Mouse (Mus musculus) kidney, postnatal 25 days (tissue): ENCODE measurements around the gene Ly6g6f.
A peak's percentile ranks its signal among the peaks of the same experiment; 100 is the strongest.

Source experiments
- DNase-seq, 2 experiments: peaks; one replicate each; pipeline ENCODE4 v3.0.0; 2021; ENCODE audit warnings: mixed read lengths in 2 of 2

Gene Ly6g6f

DNA sequence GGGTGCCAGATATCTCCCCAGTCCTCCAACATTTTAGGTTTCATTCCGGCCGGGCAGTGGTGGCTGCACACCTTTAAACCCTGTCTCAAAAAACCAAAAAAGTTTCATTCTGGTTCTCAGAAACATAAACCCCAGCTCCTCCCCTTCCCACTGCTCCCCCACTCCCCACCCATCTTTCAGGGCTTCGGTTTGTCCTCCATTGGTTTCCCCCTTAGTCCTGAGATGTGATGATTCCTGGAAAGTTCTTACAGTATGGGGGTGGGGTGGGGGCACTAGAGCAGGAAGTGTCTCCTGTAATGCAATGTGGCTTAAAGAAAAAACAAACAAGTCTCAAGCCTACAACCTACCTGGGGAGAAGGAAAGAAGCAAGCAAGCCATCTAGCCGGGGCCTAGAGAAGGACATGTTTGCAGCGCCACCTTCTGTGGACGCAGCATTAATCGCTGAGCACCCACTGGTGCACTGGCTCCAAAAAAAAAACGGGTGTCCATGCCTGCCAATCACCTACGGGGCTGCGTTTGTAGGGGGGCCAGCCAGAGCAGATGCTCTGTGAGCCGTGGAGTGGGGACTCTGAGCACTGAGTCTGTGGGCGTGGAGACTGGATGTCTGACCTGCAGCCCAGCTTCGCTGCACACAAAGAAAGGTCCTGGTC lies 20.5 kb upstream of the Ly6g6f start:
- peak; percentile 61 to 76 for DNase-seq

DNA sequence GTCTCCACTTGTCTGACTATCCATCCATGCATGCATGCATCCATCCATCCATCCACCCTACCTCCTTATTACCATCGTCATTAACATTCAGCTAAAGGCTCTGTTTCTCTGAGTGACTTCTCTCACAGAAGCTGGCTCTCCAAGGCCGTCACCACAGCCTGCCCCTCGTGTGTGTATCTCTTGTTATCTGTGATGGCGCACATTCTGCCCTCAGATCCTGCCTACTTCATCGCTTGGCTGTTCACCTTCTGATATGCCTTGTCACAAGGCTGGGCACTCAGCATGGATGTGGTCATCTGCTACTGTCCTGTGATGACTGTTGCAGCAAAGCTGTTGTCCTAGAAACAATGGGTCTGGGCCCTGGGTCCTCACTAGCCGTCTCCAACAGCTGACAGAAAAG lies 19.3 kb upstream of the Ly6g6f start:
- DNase-seq = no peak

- DNase-seq = no peak
Observed at GRCm38 (mm10) chr17:35104079-35104478, 18.7 kb upstream of the Ly6g6f start.

DNA sequence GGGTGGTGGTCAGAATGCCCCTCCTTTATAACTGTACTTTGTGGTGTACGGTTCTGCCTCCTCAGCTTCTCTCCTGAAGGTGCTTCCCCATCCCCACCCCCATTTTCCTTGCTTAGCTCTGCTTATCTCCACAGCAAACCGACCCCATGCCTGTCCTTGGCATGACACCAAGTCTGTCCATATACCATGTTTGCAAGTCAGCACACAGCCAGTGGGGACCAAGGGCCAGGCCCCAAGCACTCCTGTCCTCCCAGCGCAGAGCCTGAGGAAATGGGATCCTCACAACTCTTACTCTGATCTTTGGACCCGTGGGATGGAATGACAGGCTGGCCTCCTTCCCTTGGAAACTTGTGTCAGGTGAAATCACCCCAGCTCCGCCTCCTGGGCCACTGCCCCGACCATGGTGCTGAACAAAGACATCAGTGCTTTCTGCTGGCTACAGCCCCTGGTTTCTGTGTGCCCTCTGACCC lies 17.8 kb upstream of the Ly6g6f start:
- peak; percentile 79 to 90 for DNase-seq

DNA sequence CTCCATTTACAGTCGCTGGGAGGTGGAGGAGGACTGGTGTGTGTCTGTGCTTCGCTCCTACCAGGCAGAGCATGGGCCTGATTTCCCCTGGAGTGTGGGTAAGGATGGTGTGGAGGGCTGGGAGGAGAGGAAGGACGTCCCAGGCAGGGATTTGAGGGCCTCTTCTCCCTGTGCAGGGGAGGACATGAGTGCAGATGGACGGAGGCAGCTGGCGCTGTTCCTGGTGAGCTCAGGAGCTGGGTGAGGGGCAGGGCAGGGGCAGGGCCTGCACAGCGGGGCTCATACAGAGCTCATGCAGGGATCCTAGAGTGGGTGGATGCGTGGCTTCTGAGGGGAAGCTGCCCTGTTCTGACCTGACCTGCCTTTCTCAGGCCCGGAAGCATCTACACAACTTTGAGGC lies 16.9 kb upstream of the Ly6g6f start:
- no peak for DNase-seq

DNA sequence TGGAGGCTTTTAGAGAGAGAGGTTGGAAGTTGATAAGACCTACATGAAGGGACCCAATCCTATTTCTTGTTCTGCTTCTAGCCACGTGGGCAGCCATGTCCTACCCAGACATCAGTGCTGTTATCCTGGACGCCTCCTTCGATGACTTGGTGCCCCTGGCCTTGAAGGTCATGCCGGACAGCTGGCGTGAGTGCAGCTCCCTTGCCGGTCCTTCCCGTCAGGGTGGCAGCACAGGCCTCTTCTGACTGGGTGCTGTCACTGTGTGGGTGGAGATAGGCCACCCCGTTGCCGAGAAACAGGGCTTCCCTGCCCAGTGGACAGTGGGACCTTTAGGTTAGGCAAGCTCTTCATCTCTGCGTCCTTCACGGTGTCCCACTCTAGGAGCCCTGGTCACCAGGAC lies 15.8 kb upstream of the Ly6g6f start:
- no peak for DNase-seq

GRCm38 (mm10) chr17:35100196-35100765 lies 14.9 kb upstream of the Ly6g6f start:
- peak in 1 of 2 experiments; percentile 76 for DNase-seq

GRCm38 (mm10) chr17:35097164-35097655 lies 11.8 kb upstream of the Ly6g6f start:
- peak; percentile 42 to 53 for DNase-seq

DNA sequence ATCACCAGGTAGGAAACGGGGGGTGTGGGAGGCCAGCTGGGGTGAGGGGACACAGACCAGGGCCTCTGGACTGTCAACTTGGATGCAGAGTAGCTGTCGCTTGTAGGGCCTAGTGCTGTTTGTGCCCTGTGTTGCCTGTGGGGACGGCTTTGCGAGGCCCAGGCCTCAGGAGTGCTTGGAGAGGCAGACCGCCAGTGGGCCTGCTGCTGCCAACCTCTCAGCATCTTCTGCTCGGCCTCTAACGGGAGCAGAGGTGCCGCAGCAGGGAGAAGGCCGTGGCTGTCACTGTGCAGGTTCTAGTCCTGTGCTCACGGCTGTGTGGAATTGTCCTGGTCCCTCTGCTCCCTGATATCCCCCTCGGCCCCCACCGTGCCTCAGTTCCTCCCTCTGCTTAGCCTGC lies 11.2 kb upstream of the Ly6g6f start:
- DNase-seq = no peak

DNA sequence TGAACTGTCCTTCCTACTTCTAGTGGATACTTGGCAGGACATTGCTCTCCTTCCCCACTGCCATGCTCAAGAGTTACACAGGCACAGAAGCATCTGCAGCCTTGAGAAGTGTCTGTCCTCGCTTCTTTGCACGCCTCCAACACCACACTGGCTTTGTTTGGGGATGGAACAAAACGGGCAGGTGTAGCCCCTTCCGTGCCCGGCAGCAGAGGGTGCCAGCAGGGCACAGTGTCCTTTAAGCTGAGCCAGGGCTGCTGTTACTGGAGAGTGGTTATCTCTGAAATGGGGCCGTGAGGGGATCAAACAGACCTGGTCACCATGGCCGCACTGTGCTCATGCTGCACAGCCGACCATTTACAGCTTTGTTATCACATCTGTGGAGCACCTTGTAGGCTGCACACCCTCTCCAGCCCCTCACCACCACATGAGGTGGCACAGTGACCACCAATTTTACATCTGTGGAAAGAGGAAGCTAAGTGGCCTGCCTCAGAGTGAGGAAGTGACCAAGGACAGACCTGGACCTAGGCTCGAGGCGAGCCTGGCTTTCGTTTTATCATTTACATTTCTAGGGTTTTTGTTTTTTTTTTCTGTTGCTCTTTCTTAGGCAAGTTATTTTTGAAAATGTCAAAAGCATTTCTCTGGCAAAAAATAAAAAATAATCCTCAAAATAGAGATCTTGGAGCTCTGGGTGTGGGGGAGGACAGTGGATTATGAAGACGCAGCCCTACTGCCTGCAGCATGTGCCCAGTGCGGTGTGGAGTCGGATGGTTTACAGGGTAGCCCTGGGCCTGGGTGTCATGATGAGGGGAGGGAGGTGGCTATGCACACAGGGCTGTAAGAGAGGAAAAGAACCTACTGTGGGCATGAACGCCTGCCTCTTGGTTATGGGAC lies 9.3 kb upstream of the Ly6g6f start:
- DNase-seq = no peak

- DNase-seq = no peak
Observed at GRCm38 (mm10) chr17:35092403-35093198, 7.2 kb upstream of the Ly6g6f start.

- no peak for DNase-seq
Observed at GRCm38 (mm10) chr17:35090166-35090932, 4.9 kb upstream of the Ly6g6f start.

DNA sequence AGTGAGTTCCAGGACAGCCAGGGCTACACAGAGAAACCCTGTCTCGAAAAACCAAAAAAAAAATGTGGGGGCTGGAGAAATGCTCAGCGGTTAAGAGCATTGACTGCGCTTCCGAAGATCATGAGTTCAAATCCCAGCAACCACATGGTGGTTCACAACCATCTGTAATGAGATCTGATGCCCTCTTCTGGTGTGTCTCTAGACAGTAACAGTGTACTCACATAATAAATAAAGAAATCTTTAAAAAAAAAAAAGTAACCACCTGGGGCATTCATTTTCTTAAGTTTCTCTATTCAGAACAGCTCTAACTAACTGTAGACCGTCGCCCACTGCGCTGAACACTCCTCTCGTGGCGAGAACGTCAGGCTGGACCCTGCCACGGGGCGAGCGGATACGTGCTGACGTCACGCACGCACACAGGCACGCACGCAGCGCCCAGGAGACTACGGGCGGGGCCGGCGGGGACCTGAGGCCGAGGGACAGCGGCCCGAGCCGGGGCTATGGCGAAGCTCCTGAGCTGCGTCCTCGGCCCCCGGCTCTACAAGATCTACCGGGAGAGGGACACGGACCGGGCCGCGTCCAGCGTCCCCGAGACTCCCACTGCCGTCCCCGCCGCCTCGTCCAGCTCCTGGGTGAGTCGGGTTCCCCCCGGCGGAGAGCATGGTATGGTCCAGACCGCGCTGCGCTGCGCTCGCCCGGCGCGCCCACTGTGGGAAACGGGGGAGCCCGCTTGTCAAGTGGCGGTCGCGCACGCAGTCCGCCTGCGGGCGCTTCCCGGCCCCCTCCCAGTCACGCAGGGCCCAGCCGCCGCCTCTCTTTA lies 3.6 kb upstream of the Ly6g6f start, which contains the start of gene Abhd16a:
TSS of gene Abhd16a (plus strand) at position 439 of the 820 bp plus-strand sequence.
- peak; percentile 95 to 98 for DNase-seq

DNA sequence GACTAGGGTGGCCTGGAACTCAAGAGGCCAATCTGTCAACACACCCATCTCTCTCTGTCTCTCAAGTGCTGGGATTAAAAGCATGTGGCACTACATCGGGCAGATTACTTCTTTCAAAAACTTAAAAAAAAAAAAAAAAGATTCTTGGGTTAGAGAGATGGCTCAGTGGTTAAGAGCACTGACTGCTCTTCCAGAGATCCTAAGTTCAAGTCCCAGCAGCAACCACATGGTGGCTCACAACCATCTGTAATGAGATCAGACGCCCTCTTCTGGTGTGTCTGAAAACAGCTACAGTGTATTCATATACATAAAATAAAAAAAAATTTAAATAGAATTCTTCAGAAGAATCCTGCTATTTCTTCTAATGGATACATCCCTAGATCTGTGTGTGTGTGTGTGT lies 2.7 kb upstream of the Ly6g6f start:
- DNase-seq = no peak

DNA sequence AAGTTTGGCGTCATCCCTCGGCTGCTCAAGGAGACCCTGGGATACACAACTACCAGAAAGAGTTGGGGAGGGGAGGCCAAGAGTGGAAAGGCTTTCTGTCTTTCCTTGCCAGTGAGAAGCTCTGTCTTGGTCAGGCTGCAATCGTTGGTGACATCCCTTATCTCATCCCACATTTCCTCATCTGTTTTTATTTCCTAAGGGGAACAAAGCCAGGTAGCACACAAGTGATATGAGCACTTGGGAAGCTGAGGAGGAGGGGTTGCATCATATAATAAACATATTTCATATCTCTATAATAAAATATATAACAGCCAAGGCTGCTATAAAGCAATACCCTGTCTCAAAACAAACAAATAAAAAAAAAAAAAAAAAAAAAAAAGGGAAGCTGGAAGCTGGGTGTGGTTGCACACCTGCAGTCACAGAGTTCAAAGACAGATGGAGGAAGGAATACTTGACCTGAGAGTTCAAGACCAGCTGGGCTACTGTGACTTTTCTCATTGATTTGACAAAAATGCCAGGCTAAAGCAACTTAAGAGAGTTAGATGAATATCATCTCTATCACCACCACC lies 1.4 kb downstream of the Ly6g6f start:
- DNase-seq = no peak

GRCm38 (mm10) chr17:35082841-35083576 lies 2.4 kb downstream of the Ly6g6f start:
- DNase-seq = no peak

DNA sequence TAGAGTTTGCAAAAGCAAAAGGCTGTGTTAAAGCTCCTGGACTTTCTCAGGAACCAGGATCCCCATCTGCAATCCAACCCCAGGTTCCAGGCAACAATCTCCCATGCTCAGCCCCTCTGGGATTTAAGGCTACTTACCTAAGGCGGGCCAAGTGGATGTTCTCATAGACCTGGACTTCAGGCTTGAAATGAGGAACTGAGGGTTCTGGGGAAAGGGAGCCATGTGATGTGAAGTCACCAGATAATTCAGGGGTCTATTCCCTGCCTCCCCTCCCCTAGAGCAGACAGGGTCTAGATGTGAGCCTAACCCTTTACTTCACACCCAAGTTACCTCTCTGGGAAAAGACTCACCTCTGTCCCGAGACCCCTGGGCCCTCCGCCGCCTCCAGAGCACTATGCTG lies 4.7 kb downstream of the Ly6g6f start:
- DNase-seq = no peak

GRCm38 (mm10) chr17:35080248-35080647 lies 5.2 kb downstream of the Ly6g6f start:
- no peak for DNase-seq

GRCm38 (mm10) chr17:35079778-35080177 lies 5.6 kb downstream of the Ly6g6f start:
- DNase-seq = no peak

DNA sequence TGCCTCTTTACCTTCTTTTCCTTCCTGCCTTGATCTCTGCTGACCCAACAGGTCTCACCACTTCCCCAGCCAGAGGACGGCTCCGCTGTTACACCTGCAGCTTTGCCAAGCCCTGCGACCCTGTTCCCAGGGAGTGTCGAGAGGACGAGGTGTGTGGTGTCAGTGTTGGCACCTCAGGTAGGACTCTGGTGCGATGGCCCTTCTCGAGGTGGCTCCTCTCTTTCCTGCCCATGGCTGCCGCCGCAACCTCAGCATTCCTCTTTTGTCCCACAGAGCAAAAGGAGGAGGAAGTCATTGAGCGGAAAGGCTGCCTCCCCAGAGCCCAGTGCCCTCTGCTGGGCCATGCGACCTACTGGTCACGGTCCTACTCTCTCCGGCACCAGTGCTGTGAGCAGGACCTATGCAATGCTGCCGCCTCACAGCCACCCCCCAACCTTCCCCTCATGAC lies 7.6 kb downstream of the Ly6g6f start, which contains the start of gene Ly6g6d:
TSS of gene Ly6g6d (minus strand) at position 280 of the 448 bp plus-strand sequence.
- DNase-seq = peak; percentile 73 to 87
